Mouse (Mus musculus): ENCODE results near the gene Avp. TPM values are rescaled to one million over a fixed set of nuclear protein-coding genes. Genes with fewer than 3 reads are reported as not detected.
A peak's percentile ranks its signal among the peaks of the same experiment; 100 is the strongest.
"Not testable (repeated sequence)": the region's sequence is repeated elsewhere in the genome, so short reads cannot be mapped to it uniquely, and the experiment has no call there.

The Avp gene
- not detected for total RNA-seq (2022)

DNA sequence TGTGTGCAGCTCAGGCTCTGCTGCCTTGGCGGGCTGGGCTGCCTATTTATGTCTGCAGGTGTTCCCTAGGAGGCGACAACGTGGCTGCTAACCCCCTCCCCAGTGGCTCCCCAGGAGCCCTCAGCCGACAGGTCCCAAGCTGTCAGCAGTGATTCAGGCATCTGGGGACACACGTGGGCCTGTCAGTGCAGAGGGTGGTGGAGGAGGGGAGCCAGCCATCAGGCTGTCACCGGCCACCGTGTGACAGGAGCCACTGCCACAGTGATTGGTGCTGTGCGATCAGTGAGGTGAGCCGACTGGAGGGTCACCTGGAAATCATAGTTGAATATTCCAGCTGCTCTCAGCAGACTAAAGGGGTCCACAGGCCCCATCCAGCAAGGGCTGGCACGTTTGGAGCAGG lies at the start of gene Avp:
Avp (minus strand) TSS at position 3 of the 400 bp plus-strand sequence.
- DNase-seq: no peak

DNA sequence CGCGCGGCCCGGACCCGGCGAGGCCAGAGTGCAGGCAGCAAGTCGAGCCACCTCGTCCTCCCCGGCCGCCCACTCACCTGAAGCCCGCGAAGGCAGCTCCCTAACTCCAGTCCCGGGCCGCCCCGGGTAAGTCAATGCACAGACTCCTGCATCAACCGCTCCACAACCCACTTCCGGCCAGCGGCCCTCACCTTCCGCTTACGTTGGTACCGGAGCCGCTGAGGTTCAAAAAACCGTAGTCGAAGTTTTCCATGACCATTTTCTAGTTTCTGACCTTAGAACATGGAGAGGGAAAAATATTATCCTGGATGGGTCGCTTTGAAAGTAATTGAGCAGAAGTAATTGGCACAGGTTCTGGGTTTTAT lies 47.5 kb upstream of the Avp start, which contains the start of the genes Fastkd5 and Ubox5:
Fastkd5 (minus strand) TSS at position 189 of the 365 bp plus-strand sequence.
Ubox5 (minus strand) TSS at position 200 of the 365 bp plus-strand sequence.
- peak; percentile 85 for DNase-seq

DNA sequence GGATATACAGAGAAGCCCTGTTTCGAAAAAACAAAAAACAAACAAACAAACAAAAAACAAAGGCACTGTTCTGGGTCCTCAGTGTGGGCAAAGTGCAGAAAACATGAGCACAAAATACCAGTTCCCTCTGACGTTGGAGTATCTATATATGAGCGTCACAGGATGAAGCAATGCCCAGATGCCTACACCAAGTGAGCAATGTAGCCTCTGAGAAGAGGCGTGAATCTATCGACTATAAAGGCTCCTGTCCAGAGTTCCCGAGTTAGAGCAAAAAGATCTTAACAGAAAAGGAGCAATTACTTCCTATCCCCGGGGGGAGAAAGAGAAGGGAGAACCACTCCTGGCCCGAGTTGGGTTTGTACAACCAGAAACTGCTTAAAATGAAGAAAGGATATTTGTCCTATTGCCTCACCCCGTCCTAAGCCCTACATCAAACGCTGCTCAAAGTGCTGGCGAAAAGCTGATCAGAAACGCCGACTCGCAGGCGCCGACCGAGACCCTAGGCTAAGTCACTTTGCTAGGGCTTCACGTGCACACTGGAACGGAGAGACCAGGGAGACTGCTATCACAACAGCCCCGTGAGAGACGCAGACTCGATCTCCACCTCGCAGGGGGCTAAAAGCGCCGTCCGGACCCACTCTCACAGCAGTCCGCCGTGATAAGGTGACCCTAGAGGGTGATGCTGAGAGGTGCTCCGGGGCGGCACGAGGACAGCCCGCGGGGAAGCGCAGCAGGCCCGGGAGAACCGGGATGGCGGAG lies 46.9 kb upstream of the Avp start:
- no peak for DNase-seq

DNA sequence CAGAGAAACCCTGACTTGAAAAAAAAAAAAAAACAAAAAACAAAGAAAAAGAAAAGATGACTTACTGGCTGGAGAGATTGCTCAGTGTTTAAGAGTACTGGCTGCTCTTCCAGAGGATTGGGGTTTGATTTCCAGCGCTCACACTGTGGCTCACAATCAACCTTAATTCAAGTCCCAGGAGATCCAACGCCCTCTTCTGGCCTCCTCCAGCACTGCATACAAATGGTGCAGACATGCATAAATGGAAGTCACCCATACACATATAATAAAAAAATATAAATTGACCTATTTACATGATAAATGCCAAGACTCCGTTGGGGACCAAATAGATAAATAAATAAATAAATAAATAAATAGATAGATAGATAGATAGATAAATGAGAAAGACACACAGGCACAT lies 46.1 kb upstream of the Avp start:
- no peak for DNase-seq

DNA sequence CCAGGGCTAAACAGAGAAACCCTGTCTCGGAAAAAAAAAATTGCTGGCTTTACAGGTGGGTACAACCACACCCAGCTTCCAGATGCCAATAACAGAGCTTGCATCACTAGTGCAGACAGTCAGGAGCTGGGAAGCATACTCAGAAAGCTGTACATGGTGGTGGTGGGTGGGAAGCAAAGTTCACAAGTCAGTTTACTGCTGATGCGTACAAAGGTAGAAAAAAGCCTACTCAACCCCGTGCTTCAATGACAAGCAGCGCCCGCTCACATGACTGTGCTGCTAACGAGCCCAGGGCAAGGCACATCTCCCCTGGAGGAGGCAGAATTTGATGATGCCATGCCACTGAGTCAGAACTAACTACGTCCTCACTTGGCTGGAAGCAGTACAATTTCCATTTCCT lies 36.6 kb upstream of the Avp start:
- DNase-seq: no peak

DNA sequence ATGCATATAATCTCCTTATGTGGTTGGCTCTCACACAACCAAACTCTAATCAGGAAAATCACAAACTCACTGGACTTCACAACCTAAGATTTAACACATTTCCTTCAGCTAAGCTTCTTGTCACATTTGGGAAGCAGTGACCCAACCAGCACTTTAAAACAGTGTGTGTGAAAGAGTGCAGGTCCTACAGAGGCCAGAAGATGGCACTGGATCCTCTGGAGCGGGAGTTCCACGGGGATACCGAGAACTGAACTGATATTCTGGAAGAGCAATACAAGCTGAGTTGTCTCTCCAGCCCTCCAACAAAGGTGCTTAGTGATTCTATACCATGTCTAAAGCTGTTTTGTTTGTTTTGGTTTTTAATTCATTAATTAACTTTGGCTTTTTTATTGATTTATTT lies 30.7 kb upstream of the Avp start:
- no peak for DNase-seq

DNA sequence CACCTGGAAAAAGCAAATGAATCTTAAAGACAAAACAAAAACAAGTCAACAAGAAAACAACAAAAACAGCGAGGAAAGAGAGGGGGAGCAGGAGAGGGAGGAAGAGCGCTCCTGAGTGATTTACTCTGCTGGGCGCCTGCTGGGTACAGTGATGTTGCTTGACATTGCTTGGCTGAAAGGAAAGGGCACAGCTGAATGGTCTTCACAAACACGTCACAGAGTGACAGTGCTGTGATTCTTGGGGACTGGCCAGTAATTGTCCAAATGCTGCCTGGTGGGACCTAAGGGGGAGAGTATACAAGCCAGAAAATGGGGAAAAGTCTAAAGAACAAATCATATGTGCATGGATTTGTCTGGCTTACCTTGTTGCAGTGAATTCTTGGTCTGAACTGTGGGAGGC lies 19.8 kb upstream of the Avp start:
- no peak for DNase-seq

DNA sequence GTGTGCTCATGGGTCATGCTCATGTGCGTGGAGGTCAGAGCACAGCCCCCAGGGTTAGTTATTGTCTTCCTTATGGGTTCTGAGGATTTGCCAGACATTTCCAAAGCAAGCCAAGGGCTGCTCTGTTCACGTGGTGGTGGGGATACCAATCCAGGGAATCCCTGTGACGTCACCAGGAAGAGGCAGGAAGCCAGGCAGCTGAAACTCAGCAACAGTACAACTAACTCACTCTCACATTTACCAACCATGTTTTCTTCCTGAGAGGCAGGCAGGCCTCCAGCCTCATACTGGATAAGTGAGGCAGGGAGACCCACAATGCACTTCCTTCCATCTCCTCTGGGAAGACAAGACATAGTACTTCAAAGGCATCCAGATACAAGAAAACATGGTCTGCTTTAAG lies 16.0 kb upstream of the Avp start:
- DNase-seq: no peak

DNA sequence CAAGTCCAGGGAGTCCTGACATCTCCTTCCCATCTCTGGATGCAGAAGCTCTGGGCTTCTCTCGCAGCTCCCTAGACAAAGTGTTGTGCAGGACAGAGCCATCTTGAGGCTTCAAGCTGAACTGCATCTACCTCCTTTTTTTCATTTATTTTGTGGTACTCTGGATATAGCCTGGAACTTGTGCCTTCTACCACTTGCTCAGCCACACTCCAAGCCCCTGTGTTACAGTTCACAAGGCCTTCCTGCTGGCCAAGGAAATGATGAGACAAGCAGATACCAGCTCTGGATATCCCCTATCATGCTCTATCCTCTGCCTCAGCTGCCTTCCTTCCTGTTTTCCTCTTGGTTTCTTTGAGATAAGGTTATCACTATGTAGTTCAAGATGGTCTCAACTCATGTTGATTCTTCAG lies 15.3 kb upstream of the Avp start:
- no peak for DNase-seq

DNA sequence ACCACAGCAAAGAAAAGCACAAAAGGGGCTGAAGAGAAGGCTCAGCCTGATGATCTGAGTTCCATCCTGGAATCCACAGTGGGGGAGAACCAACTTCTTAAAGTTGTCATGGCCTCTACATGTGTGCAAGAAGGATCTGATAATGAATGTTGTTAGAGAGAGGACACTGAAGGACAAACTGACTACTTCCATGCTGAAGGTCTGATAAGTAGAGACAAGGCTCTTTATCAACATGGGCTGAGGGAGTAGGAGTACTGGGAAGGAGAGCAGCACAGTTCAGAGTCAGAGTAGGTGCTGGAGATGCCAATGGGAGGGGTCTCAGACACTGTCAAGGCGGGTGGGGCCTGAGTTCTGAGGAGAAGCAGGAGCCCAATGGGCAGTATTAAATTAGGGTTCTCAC lies 13.2 kb upstream of the Avp start:
- DNase-seq: no peak

DNA sequence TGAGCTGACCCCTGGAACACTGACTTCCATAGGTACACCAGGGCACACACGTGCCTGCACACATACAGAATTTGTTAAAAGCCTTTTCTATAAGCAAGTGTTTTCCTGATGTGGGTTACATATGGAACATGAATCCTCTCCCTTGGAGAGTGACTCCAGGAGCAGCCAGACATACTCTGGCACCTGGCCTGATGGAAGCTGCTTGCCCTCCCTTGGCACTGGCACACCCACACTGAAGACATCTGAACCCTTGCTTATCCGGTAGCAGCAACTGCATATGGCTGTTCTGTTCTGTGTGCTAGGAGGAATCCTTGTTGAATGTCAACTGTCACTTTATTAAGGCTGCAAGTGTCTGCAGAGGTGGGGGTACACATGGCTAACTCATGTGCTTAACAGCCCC lies 8.7 kb upstream of the Avp start:
- DNase-seq: no peak

DNA sequence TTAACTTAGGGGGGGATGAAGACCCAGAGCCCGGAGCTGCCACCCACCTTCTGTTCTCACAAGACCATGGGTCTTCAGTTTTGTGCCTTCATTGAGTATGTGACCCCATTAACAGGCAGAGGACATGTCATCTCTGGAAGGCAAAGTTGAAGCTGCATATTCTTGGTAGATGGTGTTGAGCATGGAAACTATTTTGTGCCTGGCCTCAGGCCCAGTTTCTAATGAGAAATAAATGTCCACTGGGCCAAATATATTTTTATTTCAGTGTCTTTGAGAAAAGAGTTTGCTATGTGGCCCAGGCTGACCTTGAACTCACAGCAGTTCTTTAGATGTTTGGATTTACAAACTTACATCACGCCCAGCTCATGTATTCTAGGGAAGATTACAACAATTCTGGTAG lies 7.4 kb upstream of the Avp start:
- no peak for DNase-seq

DNA sequence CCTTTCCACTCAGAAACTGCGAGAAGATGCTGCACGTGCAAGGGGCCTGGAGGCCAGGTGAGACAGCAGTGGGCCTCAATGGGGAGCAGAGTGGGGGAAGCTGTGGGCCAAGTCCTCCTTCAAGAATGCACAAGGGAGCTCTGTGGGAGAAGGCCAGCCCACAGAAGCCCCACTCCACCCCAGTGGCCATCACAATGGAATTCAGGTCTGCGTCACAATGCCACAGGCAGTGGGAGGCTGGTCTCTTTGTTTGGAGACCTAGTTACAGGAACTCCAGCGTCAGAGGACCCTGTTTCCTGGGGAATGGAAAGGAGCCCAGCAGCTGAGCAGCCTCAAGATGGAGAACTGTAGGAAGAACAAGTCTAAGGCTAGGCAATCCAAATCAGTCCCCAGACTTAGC lies 6.8 kb upstream of the Avp start:
- no peak for DNase-seq

DNA sequence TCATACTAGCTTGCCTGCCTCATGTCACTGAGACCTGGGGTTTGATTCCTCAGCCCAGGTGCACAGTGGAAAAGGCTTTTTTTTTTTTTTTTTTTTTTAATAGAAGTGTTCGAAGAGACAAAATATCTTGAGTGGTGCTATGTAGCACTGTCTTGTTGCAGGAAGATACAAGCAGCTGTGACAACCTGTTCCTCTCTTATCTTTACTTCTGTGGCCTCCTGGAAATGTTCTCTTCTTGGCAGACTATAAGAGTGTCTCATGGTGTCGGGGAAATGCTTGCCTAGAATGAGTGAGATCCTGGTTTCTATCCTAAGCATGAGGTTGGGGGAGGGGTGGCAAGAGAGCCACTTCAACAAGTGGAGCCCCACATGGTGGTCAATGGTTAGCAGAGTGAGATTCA lies 6.0 kb upstream of the Avp start:
- DNase-seq: no peak

DNA sequence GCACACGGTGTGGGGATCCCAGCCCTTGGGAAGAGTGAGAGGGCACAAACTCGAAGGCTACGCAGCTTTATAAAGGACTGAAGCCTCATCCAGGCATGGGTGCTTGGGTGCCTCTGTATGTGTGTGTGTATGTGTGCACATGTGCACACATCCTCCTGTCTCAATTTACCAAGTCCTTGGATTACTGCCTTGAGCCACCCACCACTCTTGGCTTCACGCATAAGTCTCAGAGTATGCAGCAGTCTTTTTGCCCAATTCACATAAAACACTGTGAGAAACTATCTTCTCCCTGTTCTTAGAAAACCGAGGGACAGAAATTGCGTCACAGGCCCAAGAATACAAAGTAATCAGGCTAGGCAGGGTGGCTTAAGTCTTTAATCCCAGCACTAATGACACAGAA lies 3.7 kb upstream of the Avp start:
- no peak for DNase-seq

DNA sequence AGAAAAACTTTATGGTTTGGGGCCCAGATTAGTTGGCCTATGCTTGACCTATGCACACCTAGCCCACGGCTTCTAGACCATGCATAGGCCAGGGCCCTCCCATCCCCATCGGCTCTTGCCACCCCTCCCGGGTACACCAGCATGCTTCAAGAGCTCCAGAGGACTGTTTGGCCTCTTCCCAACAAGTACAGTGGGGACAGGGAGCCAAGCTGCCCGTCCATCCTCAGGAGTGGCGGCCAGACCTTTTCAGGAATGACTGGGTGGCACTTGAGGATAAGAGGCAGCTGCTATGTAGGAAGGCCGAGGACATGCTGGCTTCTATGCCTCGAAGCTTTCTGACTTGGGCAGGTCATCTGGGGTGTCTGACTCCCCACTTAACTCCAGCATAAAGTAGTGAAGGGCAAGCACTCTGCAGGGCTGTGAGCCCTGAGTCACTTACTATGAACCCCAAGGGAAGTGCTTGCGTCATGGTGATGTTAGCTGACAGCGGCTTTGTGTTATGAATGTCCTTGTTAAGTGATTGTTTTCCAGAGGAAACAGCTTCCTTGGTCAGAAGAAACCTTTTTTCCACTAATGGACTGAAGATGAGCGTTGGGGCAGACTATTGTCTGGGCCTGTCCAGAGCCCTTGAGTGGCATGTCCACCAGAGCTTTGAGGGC lies 1.7 kb upstream of the Avp start:
- no peak for DNase-seq

DNA sequence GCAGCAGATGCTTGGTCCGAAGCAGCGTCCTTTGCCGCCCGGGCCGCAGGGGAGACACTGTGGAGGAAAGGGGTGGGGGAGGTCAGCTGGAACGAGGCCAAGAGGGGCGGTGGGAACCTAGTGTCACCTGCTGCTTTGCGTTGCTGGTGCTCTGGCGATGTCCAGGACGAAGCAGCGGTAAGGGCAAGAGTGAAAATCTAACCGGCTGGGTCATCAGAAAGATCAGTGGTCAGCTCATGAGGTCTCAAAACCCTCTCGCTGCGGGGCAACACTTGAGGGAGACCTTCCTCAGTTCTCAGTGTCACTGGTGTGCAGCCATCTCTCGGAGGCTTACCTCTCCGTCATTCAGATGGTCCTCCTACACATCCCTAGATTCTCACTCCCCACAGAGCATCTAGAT lies 1.2 kb downstream of the Avp start:
- DNase-seq: no peak

DNA sequence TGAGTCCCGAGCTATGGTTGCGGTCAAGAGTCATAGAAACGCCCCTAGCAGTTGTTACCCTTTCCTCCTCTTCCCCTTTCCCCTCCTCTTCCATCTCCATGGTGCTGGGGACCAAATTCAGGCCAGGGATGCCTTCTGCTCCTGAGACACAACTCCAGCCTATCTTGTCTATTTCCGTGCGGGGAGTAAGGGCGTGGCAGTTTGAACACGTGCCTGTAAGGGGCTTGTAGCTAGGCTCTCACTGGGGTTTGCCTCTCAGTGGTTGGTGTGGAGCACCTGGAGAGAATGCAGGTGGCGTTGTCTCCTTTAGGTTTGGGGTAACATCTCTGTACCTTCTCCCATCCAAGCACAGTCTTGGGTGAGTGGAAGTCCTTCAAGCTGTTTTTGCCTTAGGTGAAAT lies 2.6 kb downstream of the Avp start:
- no peak for DNase-seq

DNA sequence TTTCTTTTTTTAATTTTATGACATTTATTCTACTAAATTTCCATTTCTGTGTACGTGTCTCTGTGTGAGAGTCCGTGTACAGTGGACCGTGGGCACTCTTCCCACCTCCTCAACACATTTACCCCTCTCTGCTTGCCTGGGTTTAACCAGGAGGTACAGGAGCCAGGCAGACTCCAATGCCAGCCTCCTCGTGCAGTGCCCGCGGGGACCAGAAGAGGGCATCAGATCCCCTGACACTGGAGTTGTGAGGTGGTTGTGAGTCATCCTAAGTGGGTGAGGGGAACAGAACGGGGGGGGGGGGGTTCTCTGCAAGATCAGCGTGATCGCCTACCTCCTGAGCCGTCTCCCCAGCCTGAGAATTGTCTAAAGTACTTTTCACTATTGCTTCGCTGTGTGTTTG lies 4.2 kb downstream of the Avp start:
- peak; percentile 38 for DNase-seq

DNA sequence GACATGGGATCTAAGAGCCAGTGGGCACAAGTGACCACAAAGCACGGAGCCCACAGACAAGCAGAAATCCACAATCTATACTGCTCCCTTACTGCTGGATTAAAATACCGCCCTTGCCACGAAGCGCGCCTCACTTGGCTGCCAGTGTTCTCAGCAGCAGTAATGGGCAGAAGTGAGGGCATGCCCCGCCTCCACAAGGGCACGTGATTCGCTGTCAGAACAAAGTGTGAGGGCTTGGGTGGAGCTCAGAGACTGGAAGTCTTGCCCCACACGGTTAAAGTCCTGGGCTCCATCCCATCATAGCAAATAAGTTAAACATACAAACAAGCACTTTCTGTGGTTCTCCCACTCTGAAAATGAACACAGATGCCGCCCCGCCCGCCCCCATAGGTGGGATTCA lies 4.7 kb downstream of the Avp start:
- no peak for DNase-seq

DNA sequence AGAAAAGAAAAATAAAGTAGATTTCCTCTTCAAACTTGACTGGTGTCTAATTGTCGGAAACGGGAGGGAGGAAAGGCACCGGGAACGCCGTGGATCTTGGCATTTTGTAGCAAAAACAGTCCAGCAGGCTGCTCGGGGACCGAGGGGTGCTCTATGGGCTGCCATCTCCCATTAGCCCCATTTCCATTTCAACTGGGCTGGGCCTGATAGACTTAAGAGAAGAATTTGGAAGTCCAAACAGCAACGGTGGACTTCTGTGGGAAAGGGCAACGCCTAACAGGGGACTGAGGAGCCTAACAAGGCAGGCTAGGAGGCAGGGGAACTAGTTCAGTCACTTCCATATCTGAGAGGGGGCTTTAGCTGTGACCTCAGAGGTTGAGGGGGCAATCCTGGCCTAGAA lies 5.3 kb downstream of the Avp start:
- DNase-seq: no peak

DNA sequence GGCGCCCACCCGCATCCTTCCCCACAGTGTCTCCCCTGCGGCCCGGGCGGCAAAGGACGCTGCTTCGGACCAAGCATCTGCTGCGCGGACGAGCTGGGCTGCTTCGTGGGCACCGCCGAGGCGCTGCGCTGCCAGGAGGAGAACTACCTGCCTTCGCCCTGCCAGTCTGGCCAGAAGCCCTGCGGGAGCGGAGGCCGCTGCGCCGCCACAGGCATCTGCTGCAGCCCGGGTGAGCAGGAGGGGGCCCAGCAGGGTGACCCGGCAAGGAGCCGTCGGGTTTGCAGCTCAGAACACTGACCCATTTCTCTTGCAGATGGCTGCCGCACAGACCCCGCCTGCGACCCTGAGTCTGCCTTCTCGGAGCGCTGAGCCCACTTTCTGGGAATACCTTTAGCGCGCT lies 5.8 kb downstream of the Avp start:
- DNase-seq: not testable (repeated sequence)

DNA sequence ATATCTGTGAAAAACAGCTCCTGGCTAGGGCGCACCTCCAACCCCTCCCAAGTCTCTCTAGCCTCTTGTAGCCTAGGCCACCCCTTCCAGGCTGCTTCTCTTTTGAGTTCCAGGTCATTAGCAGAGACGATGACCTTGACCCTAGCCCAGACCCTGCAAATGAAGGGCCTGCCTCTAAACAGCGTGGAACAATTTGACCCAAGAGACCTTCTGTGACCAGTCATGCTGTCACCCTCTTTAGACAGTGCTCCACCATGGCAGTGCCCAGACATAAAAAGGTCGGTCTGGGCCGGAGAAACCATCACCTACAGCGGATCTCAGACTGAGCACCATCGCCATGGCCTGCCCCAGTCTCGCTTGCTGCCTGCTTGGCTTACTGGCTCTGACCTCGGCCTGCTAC lies 6.5 kb downstream of the Avp start, which contains the start of gene Oxt:
Oxt (plus strand) TSS at position 301 of the 400 bp plus-strand sequence.
- no peak for DNase-seq

DNA sequence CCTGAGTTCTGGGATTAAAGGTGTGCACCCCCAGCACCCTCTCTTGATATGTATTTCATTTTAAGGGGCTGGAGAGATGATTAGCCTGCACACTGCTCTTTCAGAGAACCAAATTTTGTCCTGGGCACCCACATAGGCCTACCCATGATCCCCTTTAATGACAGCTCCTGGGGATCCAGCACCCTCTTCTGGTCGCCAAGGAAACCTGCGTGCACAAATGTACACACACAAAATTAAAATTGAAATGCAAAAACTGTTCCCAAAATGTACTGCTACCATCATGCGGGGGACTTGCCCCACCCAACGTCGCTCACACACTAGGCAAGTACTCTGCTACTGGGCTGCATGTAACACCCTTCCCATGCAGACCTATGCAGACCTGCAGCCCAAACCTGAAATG lies 7.4 kb downstream of the Avp start:
- no peak for DNase-seq

All from adrenal gland, adult 8-10 months (tissue).